Mouse (Mus musculus): ENCODE measurements around the gene Creb3. TPM values are rescaled to one million over a fixed set of nuclear protein-coding genes. Genes with fewer than 3 reads are reported as not detected.
A peak's percentile ranks its signal among the peaks of the same experiment; 100 is the strongest.

Gene Creb3
- polyA plus RNA-seq (2012; ENCODE audit: insufficient read depth, insufficient read length, missing spikeins), result 18.1 TPM in 2 replicates

DNA sequence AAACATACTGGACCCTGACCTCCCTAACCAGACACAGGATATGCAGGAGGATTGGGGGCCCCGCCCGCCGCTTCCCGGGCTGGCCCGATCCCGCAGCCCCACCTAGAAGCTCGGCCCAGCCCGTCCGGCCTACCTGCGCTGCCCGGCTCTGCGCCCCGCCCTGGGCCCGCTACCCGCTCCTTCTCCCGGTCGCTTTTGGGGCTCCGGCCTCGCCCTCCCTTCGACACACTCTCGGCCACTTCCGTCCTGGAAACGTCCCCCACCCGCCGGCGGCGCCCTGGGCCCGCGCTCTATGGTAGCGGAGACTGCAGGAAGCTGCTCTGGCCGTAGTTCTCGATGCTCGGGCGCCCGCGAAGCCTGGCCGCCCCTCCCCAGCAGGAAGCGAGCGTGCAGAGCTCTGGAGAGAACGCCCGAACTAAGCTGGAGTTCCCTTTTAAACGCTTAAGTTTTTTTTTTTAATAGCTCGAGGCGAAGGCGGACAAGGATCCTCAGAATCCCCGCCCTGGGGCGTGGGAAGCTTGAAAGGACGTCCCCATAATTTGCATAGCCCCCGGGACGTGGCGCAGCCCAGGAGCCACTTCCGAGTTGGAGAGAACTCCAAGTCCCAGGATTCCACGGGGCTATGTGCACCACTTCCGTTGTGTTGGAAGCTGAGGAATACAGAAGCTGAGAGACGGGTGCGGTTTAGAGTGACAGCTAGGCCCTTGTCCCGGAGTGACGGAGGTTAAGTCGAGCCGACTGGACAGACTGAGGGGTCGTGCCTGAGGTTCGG lies at the start of gene Creb3, which contains the start of gene Tln1:
Gene Creb3 (plus strand): TSS at position 336 of the 772 bp plus-strand sequence.
Gene Tln1 (minus strand): TSS at position 695 of the 772 bp plus-strand sequence.
- H3K27ac ChIP-seq (replicated peaks; ENCODE audit: low read depth, low read length), result peak within 1 kb of the TSS; percentile 96
- H3K4me1 ChIP-seq (ENCODE audit: control insufficient read depth, insufficient read depth, insufficient read length, low read length), result peaks cover 26% of the 10 kb centered on the region

DNA sequence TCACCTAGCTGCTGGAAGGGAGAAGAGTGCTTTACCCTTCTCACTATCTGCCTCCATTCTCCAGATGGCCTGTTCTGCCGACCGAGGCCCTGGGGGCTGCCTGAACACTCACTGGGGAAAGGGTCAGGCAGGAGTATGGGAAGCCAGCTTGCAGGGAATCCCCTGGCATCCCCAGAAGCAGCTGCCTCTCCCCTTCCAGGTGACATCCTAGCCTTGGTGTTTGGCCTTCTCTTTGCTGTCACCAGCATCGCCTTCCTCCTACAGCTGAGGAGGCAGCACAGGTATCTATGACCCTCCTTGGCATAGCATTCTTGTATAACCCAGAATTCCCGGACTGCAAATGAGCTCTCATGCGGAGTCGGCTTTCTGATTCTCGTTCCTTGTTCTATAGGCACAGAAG lies 49.5 kb upstream of the Creb3 start:
- no peak overlapping the region for H3K27ac ChIP-seq (replicated peaks; ENCODE audit: low read depth, low read length)
- peaks cover 2% of the 10 kb centered on the region; the same call in 1 of the 2 replicates for H3K4me1 ChIP-seq (ENCODE audit: control insufficient read depth, insufficient read depth, insufficient read length, low read length)
- H3K4me3 ChIP-seq (ENCODE audit: insufficient read depth, low read depth, low read length), result no peak overlapping the region

More for the DNA sequence above, at the start of gene Creb3, which contains the start of gene Tln1:
- H3K4me3 ChIP-seq (ENCODE audit: insufficient read depth, low read depth, low read length), result peak within 1 kb of the TSS; percentile 97

DNA sequence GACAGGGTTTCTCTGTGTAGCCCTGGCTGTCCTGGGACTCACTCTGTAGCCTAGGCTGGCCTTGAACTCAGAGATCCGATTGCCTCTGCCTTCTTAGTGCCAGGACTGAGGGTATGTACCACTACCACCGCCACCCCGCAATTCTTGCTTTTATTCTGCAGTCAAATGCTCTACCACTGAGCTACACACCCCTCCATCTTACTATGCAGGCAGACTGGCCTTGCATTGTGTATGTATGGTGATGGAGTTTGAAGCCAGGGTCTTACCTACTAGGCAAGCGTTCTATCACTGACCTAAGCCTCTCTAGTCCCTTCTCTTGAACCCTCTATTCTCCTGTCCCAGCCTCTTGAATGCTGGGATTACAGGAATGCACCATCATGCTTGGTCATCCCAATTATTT lies 48.8 kb upstream of the Creb3 start:
- H3K4me3 ChIP-seq (ENCODE audit: insufficient read depth, low read depth, low read length), result no peak overlapping the region
- H3K27ac ChIP-seq (replicated peaks; ENCODE audit: low read depth, low read length), result no peak overlapping the region

DNA sequence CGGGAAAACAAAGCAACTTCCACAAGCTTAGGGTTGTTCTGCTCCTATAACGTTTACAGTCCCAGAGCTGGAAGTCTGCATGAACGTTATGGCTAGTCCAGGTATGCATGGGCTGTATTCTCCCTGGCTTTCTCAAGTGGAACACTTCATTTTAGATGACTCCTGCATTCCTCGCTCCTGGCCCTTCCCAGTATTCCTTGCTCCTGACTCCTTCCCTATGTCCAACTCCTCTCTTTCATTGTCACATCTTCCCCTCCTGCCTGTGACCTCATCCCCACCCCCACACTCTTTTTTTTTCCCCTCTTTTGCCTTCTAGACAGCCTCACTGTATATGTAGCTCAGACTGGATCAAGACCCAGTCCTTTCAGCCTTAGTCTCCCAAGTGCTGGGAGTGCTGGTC lies 48.3 kb upstream of the Creb3 start:
- H3K4me3 ChIP-seq (ENCODE audit: insufficient read depth, low read depth, low read length), result no peak overlapping the region
- H3K27ac ChIP-seq (replicated peaks; ENCODE audit: low read depth, low read length), result no peak overlapping the region
- H3K4me1 ChIP-seq (ENCODE audit: control insufficient read depth, insufficient read depth, insufficient read length, low read length), result 0 out of 2 replicates have a peak, but pooled peaks cover 2% of the 10 kb centered on the region

More for the DNA sequence above, 48.8 kb upstream of the Creb3 start:
- peaks cover 2% of the 10 kb centered on the region; the same call in 1 of the 2 replicates for H3K4me1 ChIP-seq (ENCODE audit: control insufficient read depth, insufficient read depth, insufficient read length, low read length)

DNA sequence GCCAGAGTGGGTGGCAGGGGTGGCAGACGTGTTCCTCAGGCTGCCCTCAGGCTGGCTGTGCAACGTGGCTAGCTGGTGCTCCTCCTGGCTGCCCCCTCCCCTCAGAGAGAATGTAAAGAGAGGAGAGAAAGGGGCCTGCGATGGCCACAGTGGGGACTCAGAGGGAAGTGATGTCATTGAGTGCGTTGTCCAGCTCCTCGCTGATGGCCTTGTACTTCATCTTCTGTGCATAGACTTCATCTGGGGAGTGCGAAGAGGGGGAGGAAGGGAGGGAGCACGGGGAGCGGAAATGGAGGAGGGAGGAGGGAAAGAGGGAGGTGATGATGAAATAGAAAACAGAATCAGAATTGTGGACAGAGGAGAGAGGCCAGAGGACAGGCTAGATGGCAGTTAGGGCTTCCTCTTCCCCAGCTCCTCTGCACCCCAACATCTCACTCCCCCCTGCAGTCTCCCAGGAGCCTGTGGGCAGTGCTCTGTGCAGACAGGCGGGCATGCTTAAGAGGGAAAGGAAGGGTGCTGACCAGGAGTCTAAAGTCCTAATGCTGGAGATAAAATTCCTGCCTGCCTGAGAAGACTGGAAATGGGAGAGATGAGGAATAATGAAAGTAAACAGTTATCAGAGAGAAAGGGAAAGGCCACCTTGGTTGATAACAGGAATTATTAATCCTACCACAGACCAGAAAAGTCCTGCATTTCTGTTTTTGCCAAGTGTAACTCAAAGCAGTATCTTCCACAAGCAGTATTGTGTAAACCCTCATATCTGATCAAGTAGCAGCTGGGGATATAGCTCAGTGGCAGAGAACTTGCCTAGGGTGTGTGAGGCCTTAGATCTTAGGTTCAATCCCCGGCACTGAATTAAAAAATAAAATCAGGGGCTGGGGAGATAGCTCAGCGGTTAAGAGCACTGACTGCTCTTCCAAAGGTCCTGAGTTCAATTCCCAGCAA lies 46.1 kb upstream of the Creb3 start:
- no peak overlapping the region for H3K4me3 ChIP-seq (ENCODE audit: insufficient read depth, low read depth, low read length)
- no peaks in the 10 kb centered on the region; the same call in 1 of the 2 replicates for H3K4me1 ChIP-seq (ENCODE audit: control insufficient read depth, insufficient read depth, insufficient read length, low read length)
- no peak overlapping the region for H3K27ac ChIP-seq (replicated peaks; ENCODE audit: low read depth, low read length)

DNA sequence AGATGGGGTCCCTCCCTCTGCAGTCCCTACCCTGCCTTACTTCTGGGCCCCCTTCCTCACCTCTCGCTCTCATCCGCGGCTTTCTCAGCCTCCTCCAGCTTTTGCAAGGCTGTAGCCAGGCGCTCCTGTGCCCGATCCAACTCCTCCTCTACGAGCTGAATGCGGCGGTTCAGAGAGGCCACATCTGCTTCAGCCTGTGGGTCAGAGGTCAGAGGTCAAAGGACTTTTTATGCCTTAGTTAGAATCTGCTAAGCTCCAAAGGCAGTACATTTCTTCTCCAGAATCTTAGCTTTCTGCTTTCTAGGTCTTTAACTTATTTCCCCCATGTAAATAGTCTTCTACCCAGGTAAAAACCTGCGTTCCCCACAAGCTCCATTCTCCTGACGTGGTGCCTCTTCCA lies 42.6 kb upstream of the Creb3 start:
- Histone ChIP-seq H3K4me1 (ENCODE audit: control insufficient read depth, insufficient read depth, insufficient read length, low read length) (peaks cover 2% of the 10 kb centered on the region; the same call in 1 of the 2 replicates), H3K27ac (replicated peaks; ENCODE audit: low read depth, low read length) (no peak overlapping the region), H3K4me3 (ENCODE audit: insufficient read depth, low read depth, low read length) (no peak overlapping the region)

DNA sequence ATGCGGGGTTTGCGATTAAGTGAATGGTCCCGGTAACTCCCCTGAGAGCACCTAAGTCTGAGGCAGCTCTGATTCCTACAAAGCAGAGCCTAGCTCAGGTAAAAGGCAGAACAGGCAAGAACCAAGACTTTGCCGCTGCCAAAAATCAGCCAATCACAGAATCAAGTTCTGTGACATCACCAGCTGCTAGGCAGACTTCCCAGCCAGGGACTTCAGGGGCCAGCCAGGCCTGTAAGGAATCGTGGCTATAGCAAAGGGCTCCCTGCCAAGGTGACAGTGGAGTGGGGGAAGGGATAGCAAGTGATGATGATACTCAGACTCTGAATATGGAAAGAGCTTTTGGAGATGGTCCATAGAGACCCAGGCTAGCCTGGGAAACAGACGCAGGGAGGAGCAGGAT lies 42.2 kb upstream of the Creb3 start:
- peaks cover 2% of the 10 kb centered on the region; the same call in 1 of the 2 replicates for H3K4me1 ChIP-seq (ENCODE audit: control insufficient read depth, insufficient read depth, insufficient read length, low read length)
- no peak overlapping the region for H3K27ac ChIP-seq (replicated peaks; ENCODE audit: low read depth, low read length)
- no peak overlapping the region for H3K4me3 ChIP-seq (ENCODE audit: insufficient read depth, low read depth, low read length)

DNA sequence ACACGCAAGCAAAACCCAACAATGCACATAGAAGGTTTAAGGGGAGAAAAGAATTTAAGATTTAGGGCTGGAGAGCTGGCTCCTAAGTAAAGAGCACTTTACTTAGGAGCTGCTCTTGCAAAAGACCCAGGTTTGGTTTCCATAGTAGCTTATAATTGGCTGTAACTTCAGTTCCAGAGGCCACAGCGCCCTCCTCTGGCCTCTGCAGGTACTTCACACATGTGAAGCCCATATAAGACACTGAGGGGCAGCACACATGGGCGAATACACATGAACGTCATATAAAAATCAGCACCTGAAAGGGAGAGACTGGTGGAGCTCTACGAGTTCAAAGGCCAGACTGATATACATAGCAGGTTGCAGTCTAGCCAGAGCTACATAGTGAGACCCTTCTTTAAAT lies 34.3 kb upstream of the Creb3 start:
- Histone ChIP-seq H3K4me3 (ENCODE audit: insufficient read depth, low read depth, low read length) (no peak overlapping the region), H3K4me1 (ENCODE audit: control insufficient read depth, insufficient read depth, insufficient read length, low read length) (0 out of 2 replicates have a peak, but pooled peaks cover 2% of the 10 kb centered on the region), H3K27ac (replicated peaks; ENCODE audit: low read depth, low read length) (no peak overlapping the region)

DNA sequence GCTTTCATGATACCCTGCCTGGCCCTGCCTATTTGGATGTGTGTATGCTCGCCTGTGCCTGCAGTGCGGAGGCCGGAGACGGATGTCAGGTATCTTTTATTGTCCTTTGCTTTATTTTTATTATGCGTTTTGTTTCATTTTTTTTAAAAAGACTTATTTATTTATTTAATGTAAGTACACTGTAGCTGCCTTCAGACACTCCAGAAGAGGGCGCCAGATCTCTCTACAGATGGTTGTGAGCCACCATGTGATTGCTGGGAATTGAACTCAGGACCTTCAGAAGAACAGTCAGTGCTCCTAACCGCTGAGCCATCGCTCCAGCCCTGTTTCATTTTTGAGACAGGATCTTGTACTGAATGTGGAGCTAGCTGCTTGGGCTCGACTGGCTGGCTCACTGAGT lies 33.6 kb upstream of the Creb3 start:
- Histone ChIP-seq H3K27ac (replicated peaks; ENCODE audit: low read depth, low read length) (no peak overlapping the region), H3K4me3 (ENCODE audit: insufficient read depth, low read depth, low read length) (no peak overlapping the region), H3K4me1 (ENCODE audit: control insufficient read depth, insufficient read depth, insufficient read length, low read length) (0 out of 2 replicates have a peak, but pooled peaks cover 2% of the 10 kb centered on the region)

DNA sequence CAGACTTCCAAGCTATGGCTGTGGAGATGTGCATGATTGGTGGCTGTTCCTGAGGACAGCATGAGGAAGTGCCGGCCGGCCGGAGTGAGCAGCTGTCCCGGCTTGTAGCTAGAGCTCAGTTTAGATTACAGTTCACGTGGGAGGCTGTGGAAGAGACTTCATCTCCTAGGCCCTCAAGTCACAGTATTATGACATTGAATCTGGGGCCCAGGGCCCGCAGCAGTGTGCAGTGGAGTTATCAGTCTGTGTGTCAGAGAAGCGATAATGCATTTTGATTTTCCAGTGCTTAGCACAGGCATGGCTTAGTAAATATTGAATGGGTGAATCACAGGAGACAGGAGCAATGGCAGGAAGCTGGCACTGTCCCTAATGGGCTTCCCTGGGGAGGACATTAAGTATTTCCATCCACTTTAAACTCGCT lies 32.0 kb upstream of the Creb3 start:
- no peak overlapping the region for H3K4me3 ChIP-seq (ENCODE audit: insufficient read depth, low read depth, low read length)
- no peak overlapping the region for H3K27ac ChIP-seq (replicated peaks; ENCODE audit: low read depth, low read length)
- no peaks in the 10 kb centered on the region for H3K4me1 ChIP-seq (ENCODE audit: control insufficient read depth, insufficient read depth, insufficient read length, low read length)

DNA sequence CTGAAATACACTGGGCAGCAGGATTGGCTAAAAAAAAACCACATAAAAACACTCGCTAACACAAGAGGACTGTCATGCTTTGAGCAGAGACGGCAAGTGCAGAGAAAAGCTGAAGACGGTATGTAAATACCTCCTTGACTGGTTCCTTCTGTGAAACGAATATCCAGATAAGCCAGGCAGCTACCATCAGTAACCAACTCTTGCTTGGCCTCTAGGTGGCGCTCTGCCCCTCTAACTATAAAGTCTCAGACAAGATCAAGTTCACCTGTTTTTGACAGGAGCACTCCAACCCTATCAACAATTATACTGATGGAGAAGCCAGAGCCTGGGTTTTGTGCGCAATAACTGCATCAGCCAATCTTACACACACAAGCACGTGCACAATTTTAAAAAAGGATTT lies 31.6 kb upstream of the Creb3 start:
- H3K4me3 ChIP-seq (ENCODE audit: insufficient read depth, low read depth, low read length), result no peak overlapping the region
- H3K4me1 ChIP-seq (ENCODE audit: control insufficient read depth, insufficient read depth, insufficient read length, low read length), result no peaks in the 10 kb centered on the region
- H3K27ac ChIP-seq (replicated peaks; ENCODE audit: low read depth, low read length), result no peak overlapping the region

DNA sequence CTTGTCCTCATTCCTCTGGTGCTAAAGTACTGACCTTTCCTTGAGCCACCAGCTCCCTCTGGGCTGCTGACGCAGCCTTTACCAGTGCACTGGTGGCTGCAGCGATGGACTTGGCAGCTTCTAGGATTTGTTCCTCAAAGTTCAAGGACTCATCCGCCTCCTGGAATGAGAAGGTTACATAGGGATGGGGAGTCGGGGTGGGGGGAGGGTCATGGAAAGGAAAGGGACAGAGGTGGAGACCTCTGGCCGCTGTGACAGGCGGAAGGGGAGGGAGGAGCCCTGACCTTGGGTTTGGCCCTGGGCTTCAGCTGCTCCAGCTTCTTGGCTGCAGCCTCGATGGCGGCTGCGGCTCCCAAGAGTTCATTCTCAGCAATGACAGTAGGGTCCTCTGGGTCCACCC lies 28.9 kb upstream of the Creb3 start:
- no peak overlapping the region for H3K27ac ChIP-seq (replicated peaks; ENCODE audit: low read depth, low read length)
- H3K4me1 ChIP-seq (ENCODE audit: control insufficient read depth, insufficient read depth, insufficient read length, low read length), result no peaks in the 10 kb centered on the region
- H3K4me3 ChIP-seq (ENCODE audit: insufficient read depth, low read depth, low read length), result no peak overlapping the region

DNA sequence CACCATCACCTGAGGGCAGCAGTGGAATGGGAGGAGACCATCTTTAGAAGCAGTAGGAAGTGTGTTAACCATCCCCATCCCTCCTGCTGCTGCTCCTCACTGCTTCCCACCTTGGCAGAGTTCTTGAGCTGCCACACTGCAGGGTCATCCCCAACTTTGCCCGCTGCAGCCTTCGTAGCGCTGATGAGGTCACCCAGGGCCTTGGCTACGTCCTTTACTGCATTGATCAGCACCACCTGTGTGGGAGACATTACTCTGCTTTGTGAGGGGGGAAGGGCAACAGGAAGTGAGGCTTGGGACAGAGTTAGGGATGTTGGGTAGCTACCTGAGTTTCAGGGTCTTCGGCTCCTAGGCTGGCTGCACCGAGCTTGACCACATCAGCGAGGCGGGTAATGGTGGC lies 26.5 kb upstream of the Creb3 start:
- Histone ChIP-seq H3K4me3 (ENCODE audit: insufficient read depth, low read depth, low read length) (no peak overlapping the region), H3K27ac (replicated peaks; ENCODE audit: low read depth, low read length) (no peak overlapping the region), H3K4me1 (ENCODE audit: control insufficient read depth, insufficient read depth, insufficient read length, low read length) (no peaks in the 10 kb centered on the region)

DNA sequence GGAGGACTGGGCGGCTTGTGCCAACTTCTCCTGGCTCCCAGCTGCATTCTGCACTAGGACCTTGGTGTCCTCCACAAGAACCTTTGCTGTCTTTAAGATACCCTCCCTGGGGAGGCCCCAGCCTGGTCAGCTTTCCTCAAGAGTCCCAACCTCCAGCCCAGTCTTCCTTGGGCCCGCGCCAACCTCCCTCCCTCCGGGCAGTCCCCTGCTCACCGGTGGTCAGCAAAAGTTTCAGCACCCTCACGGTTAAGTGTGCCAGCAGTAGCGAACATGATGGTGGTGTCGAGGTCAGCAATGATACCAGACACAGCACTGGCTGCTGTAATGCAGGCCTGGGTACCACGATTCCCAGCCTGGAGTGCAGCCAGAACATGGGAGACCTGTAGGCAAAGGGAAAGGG lies 26.1 kb upstream of the Creb3 start:
- Histone ChIP-seq H3K4me3 (ENCODE audit: insufficient read depth, low read depth, low read length) (no peak overlapping the region), H3K27ac (replicated peaks; ENCODE audit: low read depth, low read length) (no peak overlapping the region), H3K4me1 (ENCODE audit: control insufficient read depth, insufficient read depth, insufficient read length, low read length) (no peaks in the 10 kb centered on the region)

DNA sequence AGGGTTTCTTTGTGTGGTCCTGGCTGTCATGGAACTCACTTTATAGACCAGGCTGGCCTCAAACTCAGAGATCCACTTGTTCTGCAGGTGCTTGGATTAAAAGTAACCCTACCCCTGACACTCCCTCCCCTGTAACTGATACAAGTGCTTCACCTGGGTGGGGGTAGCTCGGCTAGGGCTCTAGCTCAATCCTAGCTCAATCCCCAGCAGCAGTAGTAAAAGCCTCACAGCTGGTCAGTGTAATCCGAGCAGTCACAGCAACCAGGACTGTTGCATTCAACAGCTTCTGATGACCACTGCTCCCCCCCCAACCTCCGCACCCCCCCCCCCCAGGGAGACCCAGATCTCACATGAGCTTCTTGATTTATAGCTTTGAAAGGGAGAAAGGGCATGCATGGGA lies 20.1 kb upstream of the Creb3 start:
- no peak overlapping the region for H3K27ac ChIP-seq (replicated peaks; ENCODE audit: low read depth, low read length)
- no peak overlapping the region for H3K4me3 ChIP-seq (ENCODE audit: insufficient read depth, low read depth, low read length)
- H3K4me1 ChIP-seq (ENCODE audit: control insufficient read depth, insufficient read depth, insufficient read length, low read length), result no peaks in the 10 kb centered on the region

All from brown adipose tissue, adult 24 weeks (tissue).